Mouse (Mus musculus): ENCODE results near the gene Adamts4.

DNA sequence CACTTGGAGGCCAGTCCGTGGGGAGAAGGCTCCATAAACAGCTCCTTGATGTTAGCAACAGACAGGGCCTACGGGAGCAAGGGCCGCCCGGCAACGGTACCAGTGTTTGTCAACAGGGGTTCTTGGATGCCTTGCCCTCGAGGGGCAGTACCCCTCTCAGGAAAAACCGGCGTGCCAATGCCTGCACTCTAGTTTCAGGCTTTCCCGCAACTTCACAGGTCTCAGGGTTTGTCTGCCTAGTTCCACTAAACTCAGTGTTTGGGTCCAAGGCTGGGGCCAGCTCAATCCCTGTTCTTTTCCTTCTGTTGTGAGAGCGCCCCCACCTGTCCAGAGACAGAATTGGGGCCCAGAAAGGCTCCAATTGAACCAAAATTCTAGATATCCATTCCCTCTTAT is 31.3 kb downstream of the Adamts4 start:
- peak; percentile 73 for TF ChIP-seq CTCF (IDR thresholded peaks at IDR 0.05; ENCODE audit: low read depth, low read length)
- no peak for TF ChIP-seq POLR2A (IDR thresholded peaks at IDR 0.05; ENCODE audit: extremely low read depth, insufficient read depth, low read length)

All from liver, adult 2 months (tissue).